Mouse (Mus musculus) heart, postnatal 4 days (tissue): ENCODE measurements around the gene Egfr. TPM values are rescaled to one million over a fixed set of nuclear protein-coding genes. Genes with fewer than 3 reads are reported as not detected.

Source experiments
- DNase-seq: peaks from one replicate; pipeline ENCODE4 v3.0.0; 2021
- total RNA-seq, 2 experiments: library from RNA; stranded (reverse); gene quantifications; 2 replicates each; pipeline ENCODE4 v1.2.3; 2021

Gene Egfr
- total RNA-seq, 2 experiments from 2014 or later: 8.0 to 9.1 TPM

DNA sequence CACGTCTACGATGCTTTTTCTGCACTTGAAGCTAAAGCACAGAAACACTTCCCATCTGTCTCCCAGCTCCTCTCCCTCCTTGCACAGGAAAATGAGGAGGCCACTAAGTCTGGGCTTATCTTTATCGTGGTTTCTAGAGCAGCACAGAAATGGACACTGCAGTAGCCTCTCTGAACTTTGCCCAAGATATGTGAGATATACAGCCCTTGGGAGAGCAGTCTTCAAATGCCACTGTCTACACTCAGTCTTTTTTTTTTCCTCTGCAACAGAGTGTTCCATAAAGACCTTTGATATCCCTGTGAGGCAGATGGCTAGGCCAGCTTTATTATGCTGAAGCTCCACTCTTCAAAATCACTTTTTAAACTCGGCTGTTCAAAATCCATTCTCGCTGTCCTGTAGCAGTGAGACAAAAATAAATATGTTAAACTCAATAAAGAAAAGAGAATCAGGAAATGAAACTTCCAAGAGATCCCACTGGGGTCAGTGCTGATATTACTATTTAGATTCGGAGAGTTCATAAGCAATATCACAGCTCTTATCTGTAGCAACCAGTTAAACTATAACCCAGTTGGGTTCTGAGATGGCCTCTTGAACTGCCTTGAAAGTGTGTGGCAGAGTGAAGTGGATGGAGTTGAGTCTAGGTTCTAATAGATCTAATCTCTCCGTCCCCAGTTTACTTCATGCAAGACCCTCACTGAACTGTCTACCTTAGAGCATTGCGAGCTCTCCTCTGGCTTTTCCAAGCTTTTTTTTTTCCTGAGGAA lies 148.8 kb downstream of the Egfr start:
- no peak for DNase-seq

DNA sequence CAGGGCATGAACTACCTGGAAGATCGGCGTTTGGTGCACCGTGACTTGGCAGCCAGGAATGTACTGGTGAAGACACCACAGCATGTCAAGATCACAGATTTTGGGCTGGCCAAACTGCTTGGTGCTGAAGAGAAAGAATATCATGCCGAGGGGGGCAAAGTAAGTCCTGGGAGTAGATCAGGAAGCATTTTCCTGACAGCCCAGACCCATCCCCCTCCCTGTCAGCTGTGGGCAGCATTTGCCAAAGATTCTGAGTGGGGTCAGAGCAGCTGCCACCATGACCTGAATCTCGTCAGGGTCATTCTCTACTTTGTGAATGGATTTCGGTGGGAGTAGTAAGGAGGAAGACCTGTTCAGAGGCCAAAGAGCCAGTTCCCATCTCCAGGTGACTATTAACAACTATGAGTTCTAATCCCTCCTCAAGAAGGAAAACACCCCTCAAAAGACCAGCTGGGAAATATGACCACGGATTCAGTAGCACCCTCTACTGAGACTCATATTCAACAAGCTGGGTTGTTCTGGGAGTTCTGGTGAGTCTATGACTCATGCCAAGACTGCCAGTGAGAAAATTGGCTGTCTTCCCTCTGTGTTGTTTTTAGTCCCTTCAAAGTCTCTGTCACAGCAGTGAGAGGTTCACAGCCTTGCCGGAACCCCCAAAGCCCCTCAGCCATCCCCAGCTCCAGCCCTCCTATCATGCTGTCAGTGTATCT lies 152.5 kb downstream of the Egfr start:
- peak; percentile 12 for DNase-seq

DNA sequence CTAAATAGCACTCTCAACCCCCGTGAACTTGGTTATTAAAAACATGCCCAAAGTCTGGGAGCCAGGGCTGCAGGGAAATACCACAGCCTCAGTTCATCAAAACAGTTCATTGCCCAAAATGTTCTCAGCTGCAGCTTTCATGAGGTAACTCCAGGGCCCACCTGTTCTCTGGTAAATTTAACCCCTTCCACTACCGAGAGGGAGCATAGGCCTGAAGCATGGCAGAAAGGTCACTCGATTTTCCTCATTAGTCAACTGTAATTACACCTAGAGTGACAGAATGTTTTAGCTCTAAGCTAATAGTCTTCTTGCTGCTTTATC lies 153.0 kb downstream of the Egfr start:
- no peak for DNase-seq

DNA sequence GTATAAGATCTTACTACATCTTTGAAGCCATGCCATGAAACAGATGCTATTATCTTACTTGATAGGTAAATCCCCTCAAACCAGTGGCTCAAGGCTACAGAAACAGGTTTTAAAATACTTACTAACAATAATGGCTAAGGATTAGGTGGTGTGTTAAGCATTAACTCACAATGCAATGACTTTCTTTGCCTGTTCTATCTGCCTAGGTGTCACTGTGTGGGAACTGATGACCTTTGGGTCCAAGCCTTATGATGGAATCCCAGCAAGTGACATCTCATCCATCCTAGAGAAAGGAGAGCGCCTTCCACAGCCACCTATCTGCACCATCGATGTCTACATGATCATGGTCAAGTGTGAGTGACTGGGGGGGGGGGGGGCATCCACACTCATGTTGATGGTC lies 154.5 kb downstream of the Egfr start:
- DNase-seq: no peak

DNA sequence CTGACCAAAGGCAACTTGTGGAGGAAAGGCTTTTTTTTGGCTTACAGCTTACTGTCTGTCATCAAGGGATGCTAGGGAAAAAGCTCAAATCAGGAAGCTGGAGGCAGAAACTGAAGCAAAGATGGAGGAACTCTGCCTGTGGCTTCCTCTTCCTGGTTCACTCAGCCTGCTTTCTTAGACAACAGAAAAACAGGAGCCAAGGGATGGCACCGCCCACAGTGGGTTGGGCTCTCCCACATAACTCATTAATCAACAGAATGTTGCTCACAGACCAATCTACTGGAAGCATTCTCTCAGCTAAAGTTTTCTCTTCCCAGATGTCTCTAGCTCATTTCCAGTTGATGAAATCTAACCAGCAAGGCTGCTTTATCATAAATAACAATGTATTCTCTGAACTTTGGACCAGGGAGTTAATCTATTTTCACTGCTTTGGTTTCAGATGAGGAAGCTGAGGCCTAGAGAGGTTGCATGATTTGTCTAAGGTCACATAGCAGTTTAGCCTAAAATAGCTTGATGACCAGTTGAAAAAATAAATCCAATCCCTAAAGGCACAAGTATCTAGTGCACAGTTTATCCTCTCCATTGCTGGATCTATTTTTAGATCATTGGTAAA lies 155.6 kb downstream of the Egfr start:
- no peak for DNase-seq

- DNase-seq: no peak
These were observed 162.8 kb downstream of the Egfr start for GRCm38 (mm10) chr11:16914756-16915155.

GRCm38 (mm10) chr11:16915850-16916249 lies 163.8 kb downstream of the Egfr start:
- DNase-seq: no peak

GRCm38 (mm10) chr11:16917512-16917911 lies 165.5 kb downstream of the Egfr start:
- DNase-seq: no peak

- DNase-seq: no peak
These were observed 180.2 kb downstream of the Egfr start for GRCm38 (mm10) chr11:16932159-16932558.

DNA sequence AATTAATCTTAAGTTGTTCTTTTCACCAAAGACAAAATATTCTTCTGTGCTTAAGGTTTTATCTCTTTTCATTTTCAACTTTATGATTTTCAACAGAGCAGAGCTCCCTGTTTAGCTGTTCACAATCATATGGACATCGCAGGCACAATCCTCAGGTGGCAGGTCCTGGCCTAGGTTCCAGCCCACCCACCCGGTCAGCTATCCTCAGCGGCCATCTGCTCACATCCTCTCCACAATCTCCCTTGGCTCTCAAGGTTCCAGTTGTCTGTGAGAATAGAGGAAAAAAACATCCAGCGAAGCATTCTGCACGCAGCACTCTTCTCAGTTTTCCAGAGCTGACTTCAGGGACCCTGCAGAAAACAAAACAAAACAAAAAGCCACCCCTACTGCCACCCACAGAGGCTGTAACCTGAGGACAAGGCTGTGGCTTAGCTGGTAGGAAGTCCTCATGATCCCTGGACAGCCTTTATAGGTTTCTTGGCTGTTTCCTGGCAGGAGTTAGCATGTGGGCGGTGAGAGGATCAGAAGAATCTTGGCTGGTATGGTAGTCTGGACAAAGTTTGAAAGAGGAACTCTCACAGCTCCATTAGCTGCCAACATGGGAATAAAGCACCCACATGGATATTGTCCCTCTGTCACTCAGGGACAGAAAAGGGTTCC lies 183.7 kb downstream of the Egfr start:
- no peak for DNase-seq

DNA sequence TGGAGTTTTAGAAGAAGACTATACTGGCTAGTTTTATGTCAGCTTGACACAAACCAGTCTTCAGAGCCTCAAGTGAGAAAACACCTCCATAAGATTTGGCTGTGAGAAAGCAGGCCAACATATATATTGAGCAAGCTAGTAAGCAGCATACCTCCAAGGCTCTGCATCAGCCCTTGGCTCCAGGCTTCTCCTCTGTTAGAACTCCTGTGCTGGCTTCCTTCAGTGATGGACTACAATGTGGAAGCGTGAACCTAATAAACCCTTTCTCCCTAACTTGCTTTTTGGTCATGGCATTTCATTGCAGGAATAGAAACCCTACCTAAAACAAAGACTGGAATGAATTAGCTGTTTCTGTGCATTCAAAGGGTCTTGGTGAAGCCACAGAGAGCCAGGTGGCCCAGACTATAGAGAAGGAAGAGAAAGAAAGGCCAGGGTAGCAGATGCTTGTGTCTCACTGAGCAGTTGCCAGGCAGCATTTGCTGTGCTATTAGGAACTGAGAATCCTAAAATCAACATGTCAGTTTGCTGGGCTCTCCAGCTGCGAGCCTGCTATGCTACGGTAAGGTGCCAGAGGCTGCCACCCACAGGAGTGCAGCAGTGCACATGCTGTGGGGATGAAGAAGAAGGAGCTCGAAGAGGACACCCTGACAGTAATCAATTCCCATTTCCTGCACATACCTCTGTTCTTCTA lies 189.2 kb downstream of the Egfr start:
- DNase-seq: no peak

GRCm38 (mm10) chr11:16941973-16942452 lies 190.0 kb downstream of the Egfr start:
- DNase-seq: no peak

- no peak for DNase-seq
These were observed 191.0 kb downstream of the Egfr start for GRCm38 (mm10) chr11:16943016-16943415.

DNA sequence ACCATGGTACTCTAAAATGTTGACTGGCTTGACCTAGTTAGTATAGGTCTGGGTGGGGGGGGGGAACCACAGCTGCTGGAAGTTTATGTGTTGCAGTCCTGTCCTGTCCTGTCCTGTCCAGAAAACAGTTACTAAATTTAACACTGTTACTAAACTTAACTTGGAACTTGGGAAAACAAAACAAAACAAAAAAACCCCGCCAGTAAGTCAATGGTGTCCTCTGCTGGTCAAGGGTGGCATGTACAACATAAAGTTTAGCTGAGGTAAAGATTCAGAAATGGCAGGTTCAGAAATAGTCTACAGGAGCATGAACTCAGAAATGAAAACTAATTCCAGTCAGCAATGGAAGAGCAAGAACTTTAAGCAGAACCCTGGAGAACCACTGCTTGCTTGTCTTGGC lies 196.8 kb downstream of the Egfr start:
- peak; percentile 70 for DNase-seq

DNA sequence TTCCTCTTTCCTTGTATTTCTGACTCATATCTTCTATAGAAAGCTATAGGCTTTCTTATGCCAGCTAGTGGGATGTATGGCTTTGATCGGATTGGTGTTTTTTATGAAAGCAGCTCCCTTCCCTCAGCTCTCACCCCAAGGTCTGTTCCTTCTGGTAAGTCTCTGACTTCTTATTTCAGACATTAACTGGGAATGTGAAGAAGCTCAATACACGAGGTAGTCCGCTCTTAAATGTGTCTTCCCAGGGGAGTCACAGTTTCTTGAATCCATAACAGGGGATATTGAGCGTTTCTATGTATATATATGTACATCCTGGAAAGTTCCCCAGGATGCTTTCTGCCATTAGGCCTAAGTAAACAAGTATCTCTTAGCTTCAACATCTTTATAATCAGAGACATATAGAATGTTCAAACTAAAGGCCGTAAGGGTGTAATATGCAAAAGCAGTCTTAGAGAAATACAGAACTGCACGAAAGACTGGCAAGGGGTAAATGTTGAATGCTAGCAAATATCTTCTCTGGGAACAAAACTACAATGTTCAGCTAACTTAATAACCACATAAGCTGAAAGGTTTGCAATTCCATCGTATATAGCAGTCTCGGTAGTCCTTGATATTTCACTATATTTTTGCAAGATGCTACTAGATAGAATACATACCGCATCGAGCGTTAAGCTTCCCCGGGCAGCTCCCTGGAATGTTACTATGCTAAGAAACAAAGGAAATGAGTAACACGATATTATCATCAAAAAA lies 198.4 kb downstream of the Egfr start:
- no peak for DNase-seq

GRCm38 (mm10) chr11:16950976-16951760 lies 199.2 kb downstream of the Egfr start, which contains the start of gene Fbxo48:
Gene Fbxo48, plus strand, starts transcription at chr11:16951375.
- DNase-seq: peak; percentile 96

GRCm38 (mm10) chr11:16951761-16952010 lies 199.7 kb downstream of the Egfr start:
- no peak for DNase-seq

- DNase-seq: no peak
These were observed 204.3 kb downstream of the Egfr start for GRCm38 (mm10) chr11:16956115-16956862.

DNA sequence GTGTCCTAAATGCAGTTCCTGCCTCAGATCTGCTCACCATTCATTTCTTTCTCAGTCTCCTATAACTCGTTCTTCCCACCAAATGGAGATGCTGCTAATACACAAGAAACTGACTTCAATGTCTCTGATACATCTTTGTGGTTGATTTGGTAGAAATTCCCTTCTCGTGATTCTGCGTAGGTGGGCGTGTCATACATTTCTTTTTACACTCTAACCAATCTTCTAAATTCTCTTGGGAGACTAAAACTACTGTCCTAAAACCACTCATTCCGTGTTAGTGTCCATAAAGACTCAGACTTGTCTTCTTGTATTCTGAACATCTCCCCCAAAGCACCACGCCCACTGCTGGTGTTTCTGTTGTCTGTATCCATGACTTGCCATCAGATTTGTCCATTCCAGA lies 205.0 kb downstream of the Egfr start:
- DNase-seq: no peak

DNA sequence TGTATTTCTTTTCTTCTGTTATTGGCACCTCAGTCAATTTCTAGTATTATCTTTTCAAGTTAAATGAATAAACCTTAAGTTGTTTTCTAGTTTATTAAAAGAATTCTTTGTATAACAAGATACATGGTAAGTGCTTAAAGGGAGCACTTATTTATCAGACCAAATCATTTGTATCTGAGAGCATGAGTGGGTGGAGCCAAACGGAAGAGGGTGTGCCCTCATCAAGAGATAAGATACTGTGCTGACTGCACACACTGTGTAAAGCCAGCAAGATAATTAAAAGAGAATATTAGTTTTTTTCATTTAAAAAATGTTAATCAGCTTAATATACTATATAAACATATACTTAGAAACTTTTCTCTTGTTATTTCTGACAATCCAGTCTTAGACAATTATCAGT lies 206.5 kb downstream of the Egfr start:
- no peak for DNase-seq
